Mouse (Mus musculus) heart, embryonic 14.5 days (tissue): ENCODE results near the gene Ccdc17. TPM values are rescaled to one million over a fixed set of nuclear protein-coding genes. Genes with fewer than 3 reads are reported as not detected.

Experiments
- ATAC-seq: fragments of 200-750 bp; cut with Nextera tagmentation; 2 replicates; pipeline ENCODE4 v1.8.0; 2017; ENCODE audit warnings: low read depth, moderate TSS enrichment; ENCODE audit not compliant: insufficient number of reproducible peaks, insufficient read depth, low FRiP score
- H3K27ac ChIP-seq, 2 experiments: fragments of 200-500 bp in 1 of 2; fragments of 300-500 bp in 1 of 2; sonication (generic) in 1 of 2; replicated peaks in 1 of 2; 2 replicates each; pipeline ENCODE4 v1.5.1; 2012 to 2014; ENCODE audit warnings: low read depth in 2 of 2, low read length in 2 of 2, control low read depth in 1 of 2, mild to moderate bottlenecking in 1 of 2, mixed read lengths in 1 of 2; ENCODE audit not compliant: control insufficient read depth in 1 of 2, insufficient read depth in 1 of 2
- H3K27me3 ChIP-seq: fragments of 300-500 bp; sonication (generic); 2 replicates; pipeline ENCODE4 v1.6.1; 2014; ENCODE audit warnings: mild to moderate bottlenecking, low read length, control low read depth; ENCODE audit not compliant: control insufficient read depth, insufficient read depth
- H3K36me3 ChIP-seq: fragments of 300-500 bp; sonication (generic); 2 replicates; pipeline ENCODE4 v1.6.1; 2014; ENCODE audit warnings: mild to moderate bottlenecking, control low read depth, low read length, mixed read lengths; ENCODE audit not compliant: control insufficient read depth, insufficient read depth
- H3K4me1 ChIP-seq, 2 experiments: fragments of 200-500 bp in 1 of 2; fragments of 300-500 bp in 1 of 2; sonication (generic) in 1 of 2; 2 replicates each; pipeline ENCODE4 v1.6.1; 2012 to 2014; ENCODE audit warnings: low read length in 2 of 2, control low read depth in 1 of 2, mixed read lengths in 1 of 2; ENCODE audit not compliant: control insufficient read depth in 2 of 2, insufficient read depth in 2 of 2
- H3K4me2 ChIP-seq: fragments of 300-500 bp; sonication (generic); 2 replicates; pipeline ENCODE4 v1.6.1; 2014; ENCODE audit warnings: mild to moderate bottlenecking, low read length
- H3K4me3 ChIP-seq, 2 experiments: fragments of 200-500 bp in 1 of 2; fragments of 300-500 bp in 1 of 2; sonication (generic) in 1 of 2; 2 replicates each; pipeline ENCODE4 v1.5.1; 2012 to 2014; ENCODE audit warnings: low read length in 2 of 2, mild to moderate bottlenecking in 2 of 2, control low read depth in 1 of 2, low read depth in 1 of 2, moderate library complexity in 1 of 2; ENCODE audit not compliant: control insufficient read depth in 1 of 2, insufficient read depth in 1 of 2
- H3K9ac ChIP-seq: fragments of 300-500 bp; sonication (generic); 2 replicates; pipeline ENCODE4 v1.6.1; 2014; ENCODE audit warnings: mild to moderate bottlenecking, low read length
- H3K9me3 ChIP-seq: fragments of 300-500 bp; sonication (generic); 2 replicates; pipeline ENCODE4 v1.6.1; 2016; ENCODE audit warnings: low read length, control low read depth; ENCODE audit not compliant: control insufficient read depth
- WGBS: fragments of 180-500 bp; shearing (Covaris S2); extraction: QIAGEN DNeasy Blood & Tissue Kit; methylation state at CpG from one replicate; pipeline ENCODE4 v1.1.7; 2014; 5-methylcytosine and 5-hydroxymethylcytosine counted together
- polyA plus RNA-seq: library from polyadenylated mRNA; unstranded; fragments of >200 nt; fragmentation: Nextera tagmentation; extraction: Ambion mirVana; gene quantifications from 2 replicates; pipeline ENCODE4 v1.2.1, GENCODE M21; 2014

The Ccdc17 gene
- polyA plus RNA-seq: 3.2 and 5.1 TPM in 2 replicates

- Histone ChIP-seq H3K27ac (peak within 1 kb of the TSS; percentile 81 to 87), H3K9ac (peak within 1 kb of the TSS; percentile 82), H3K4me3 (peak within 1 kb of the TSS; percentile 61 to 69), H3K4me1 (peaks cover 4 to 18% of the 10 kb centered on the region in 2 experiments; a peak in 3 of 4 replicates), H3K27me3 (no peaks in the 10 kb centered on the region), H3K36me3 (peaks cover 56% of the 10 kb centered on the region), H3K9me3 (no peaks in the 10 kb centered on the region), H3K4me2 (peak within 1 kb of the TSS; percentile 96)
- WGBS: 24% methylated on average over 5 of the region's 5 CpGs
- no peak for ATAC-seq
Observed at GRCm38 (mm10) chr4:116596379-116596778, at the start of gene Ccdc17. TSS of gene Ccdc17 (plus strand) at chr4:116596654.

GRCm38 (mm10) chr4:116550432-116550831 is 46.0 kb upstream of the Ccdc17 start:
- H3K4me1 ChIP-seq: no peaks in the 10 kb centered on the region; a peak in 1 of 4 replicates
- no peak overlapping the region for H3K4me3 ChIP-seq
- H3K36me3 ChIP-seq: peaks cover 23% of the 10 kb centered on the region
- no peak for ATAC-seq
- H3K4me2 ChIP-seq: no peak overlapping the region
- no peaks in the 10 kb centered on the region for H3K9me3 ChIP-seq
- no peak overlapping the region for H3K27ac ChIP-seq
- H3K9ac ChIP-seq: no peak overlapping the region
- WGBS: 39% methylated on average over 1 of the region's 1 CpGs
- no peaks in the 10 kb centered on the region for H3K27me3 ChIP-seq

GRCm38 (mm10) chr4:116553035-116553434 is 43.4 kb upstream of the Ccdc17 start:
- WGBS: 83% methylated on average over 3 of the region's 3 CpGs
- no peak for ATAC-seq
- peaks cover 23% of the 10 kb centered on the region for H3K36me3 ChIP-seq

GRCm38 (mm10) chr4:116555413-116556300 is 40.8 kb upstream of the Ccdc17 start, which contains the start of gene Tmem69:
TSS of gene Tmem69 (minus strand) at chr4:116555936.
- ATAC-seq: no peak
- H3K27ac ChIP-seq: peak within 1 kb of the TSS; percentile 94 to 99
- no peaks in the 10 kb centered on the region for H3K27me3 ChIP-seq
- H3K4me2 ChIP-seq: peak within 1 kb of the TSS; percentile 72
- 3% methylated on average over 23 of the region's 23 CpGs for WGBS
- H3K9me3 ChIP-seq: no peaks in the 10 kb centered on the region
- peaks cover 23% of the 10 kb centered on the region for H3K36me3 ChIP-seq
- peak within 1 kb of the TSS; percentile 96 for H3K9ac ChIP-seq
- H3K4me1 ChIP-seq: peaks cover 0 to 14% of the 10 kb centered on the region in 2 experiments; a peak in 2 of 4 replicates
- H3K4me3 ChIP-seq: peak within 1 kb of the TSS; percentile 97 to 98

More at GRCm38 (mm10) chr4:116553035-116553434, 43.4 kb upstream of the Ccdc17 start:
- H3K4me2 ChIP-seq: no peak overlapping the region
- no peaks in the 10 kb centered on the region; a peak in 1 of 4 replicates for H3K4me1 ChIP-seq
- no peak overlapping the region for H3K4me3 ChIP-seq
- H3K9ac ChIP-seq: no peak overlapping the region
- H3K27me3 ChIP-seq: no peaks in the 10 kb centered on the region
- H3K9me3 ChIP-seq: no peaks in the 10 kb centered on the region
- H3K27ac ChIP-seq: no peak overlapping the region

- no peaks in the 10 kb centered on the region for H3K9me3 ChIP-seq
- peak; percentile 95 for ATAC-seq
- under 1% methylated on average over 28 of the region's 28 CpGs for WGBS
- peak overlapping the region; percentile 94 to 99 for H3K27ac ChIP-seq
- H3K9ac ChIP-seq: peak overlapping the region; percentile 96
- H3K4me1 ChIP-seq: peaks cover 0 to 14% of the 10 kb centered on the region in 2 experiments; a peak in 2 of 4 replicates
- H3K36me3 ChIP-seq: peaks cover 25% of the 10 kb centered on the region
- peak overlapping the region; percentile 59 to 97 for H3K4me3 ChIP-seq
- H3K4me2 ChIP-seq: peak overlapping the region; percentile 72
- H3K27me3 ChIP-seq: no peaks in the 10 kb centered on the region
Observed at GRCm38 (mm10) chr4:116556561-116557305, 39.7 kb upstream of the Ccdc17 start.

- H3K9me3 ChIP-seq: no peaks in the 10 kb centered on the region
- H3K4me1 ChIP-seq: peaks cover 0 to 14% of the 10 kb centered on the region in 2 experiments; a peak in 2 of 4 replicates
- peak; percentile 95 for ATAC-seq
Observed at GRCm38 (mm10) chr4:116557306-116558121, 38.9 kb upstream of the Ccdc17 start, which contains the start of gene Gpbp1l1. TSS of gene Gpbp1l1 (plus strand) at chr4:116557658.

More at GRCm38 (mm10) chr4:116557306-116558121, 38.9 kb upstream of the Ccdc17 start, which contains the start of gene Gpbp1l1:
- Histone ChIP-seq H3K9ac (peak within 1 kb of the TSS; percentile 96), H3K36me3 (peaks cover 27% of the 10 kb centered on the region), H3K4me2 (peak within 1 kb of the TSS; percentile 88), H3K27me3 (no peaks in the 10 kb centered on the region), H3K27ac (peak within 1 kb of the TSS; percentile 99), H3K4me3 (peak within 1 kb of the TSS; percentile 97 to 100)
- WGBS: under 1% methylated on average over 71 of the region's 78 CpGs
